In the genomic region with DNA sequence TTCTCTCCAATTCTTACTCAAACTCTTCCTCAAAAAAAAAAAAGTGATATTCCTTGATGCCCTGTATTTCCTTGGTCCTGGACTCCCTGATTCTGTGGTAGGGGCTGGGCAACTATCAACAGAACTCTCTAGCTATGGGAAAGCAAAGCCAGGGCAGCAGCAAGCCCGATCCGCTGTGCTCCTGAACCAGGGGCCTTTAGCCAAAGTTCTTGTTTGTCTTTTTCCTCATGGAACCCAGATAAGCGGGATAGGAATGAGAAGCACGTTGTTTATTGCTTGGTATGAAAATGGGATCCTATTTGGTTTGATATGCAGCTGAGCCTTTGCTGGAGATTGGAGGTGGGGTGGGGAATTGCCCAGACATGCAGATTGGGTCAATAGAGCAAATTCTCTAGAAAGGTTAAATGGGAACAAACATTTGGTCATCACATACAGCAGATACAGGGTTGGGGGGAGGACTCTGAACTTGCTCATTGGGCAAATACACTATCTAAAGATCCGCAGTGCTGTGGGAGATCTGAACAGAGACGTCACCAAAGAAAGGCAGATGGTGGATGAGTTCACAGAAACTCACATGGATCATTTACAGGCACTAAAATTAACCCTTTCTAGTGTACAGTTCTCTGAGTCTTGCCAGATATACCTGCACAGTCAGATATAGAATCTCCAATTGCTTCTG, we compare ENCODE assay signal across 31 mouse cellular contexts.
DNase-seq lines count a peak whose midpoint lies in the region; ATAC-seq and TF ChIP-seq lines count a peak whose summit lies in the region.
"Had no signal": no experiment of that assay in that cellular context is flagged by ENCODE, and none has a peak within 500 bp of the region (broad histone marks: within the 10 kb centered on the region; RNA-seq: fewer than 3 reads in every experiment).

No protein-coding gene starts in this region.

- no peak for TF ChIP-seq EP300 in CH12.LX (IDR thresholded peaks at IDR 0.05; ENCODE audit: low read length)

- H3K79me2 ChIP-seq in CH12.LX (replicated peaks; ENCODE audit: control insufficient read depth, extremely low read depth, insufficient read depth, poor library complexity, severe bottlenecking): no peaks in the 10 kb centered on the region

- TF ChIP-seq RAD21 in CH12.LX (IDR thresholded peaks at IDR 0.05; ENCODE audit: low read depth, low read length): no peak

- peak; percentile 9 for DNase-seq in kidney, adult 2 months
- DNase-seq in CH12.LX (ENCODE audit: extremely low read depth): no peak
- no peak for DNase-seq in Muller cell, postnatal 12 days (ENCODE audit: inconsistent ontology term)
- DNase-seq in spleen, adult 18-20 months: no peak
- no peak for DNase-seq in kidney, postnatal 10 days
- DNase-seq: adrenal gland, postnatal 25 days; cerebellum, adult 11-12 months; cerebellum, postnatal 10 days; gastrocnemius, postnatal 10 days; kidney, adult 18-20 months; layer of hippocampus, adult 9-11 months; lung, adult 2 months; lung, postnatal 14 days; right cerebral cortex, postnatal 4 days; thymus, adult 2 months; thymus, postnatal 36 days had no signal

- no peak overlapping the region for H3K9ac ChIP-seq in kidney, embryonic 14.5 days (ENCODE audit: low read depth, low read length)
- H3K9ac ChIP-seq in CH12.LX (ENCODE audit: insufficient read depth, low read depth): no peak overlapping the region
- no peak overlapping the region for H3K9ac ChIP-seq in intestine, postnatal 0 days (ENCODE audit: low read depth, low read length)
- H3K9ac ChIP-seq in liver, embryonic 15.5 days: no peak overlapping the region
- H3K9ac ChIP-seq: embryonic facial prominence, embryonic 15.5 days; forebrain, embryonic 13.5 days; heart, embryonic 15.5 days; limb, embryonic 12.5 days; midbrain, embryonic 12.5 days; neural tube, embryonic 12.5 days had no signal

- dilution Hi-C loops in CH12.LX (cut with MboI; ENCODE audit: extremely low pct_ligation_motif_present, extremely low pct_unique_long_range_greater_than_20kb, low sequenced_read_pairs): no loop called here

- ATAC-seq in kidney, embryonic 14.5 days (ENCODE audit: low FRiP score, low TSS enrichment): no peak
- ATAC-seq in intestine, postnatal 0 days: peak; percentile 63; the same call in 1 of the 2 replicates
- ATAC-seq in liver, embryonic 15.5 days (ENCODE audit: insufficient read depth): peak; percentile 68; the same call in 1 of the 2 replicates
- ATAC-seq: forebrain, embryonic 13.5 days; hindbrain, embryonic 16.5 days had no signal

- 77% methylated on average over 6 of the region's 6 CpGs for WGBS in kidney, adult 2 months
- 81% methylated on average over 6 of the region's 6 CpGs for WGBS in kidney, embryonic 14.5 days
- 40% methylated on average over 6 of the region's 6 CpGs for WGBS in intestine, postnatal 0 days
- 53% methylated on average over 6 of the region's 6 CpGs for WGBS in liver, embryonic 15.5 days (ENCODE audit: insufficient replicate concordance)

- no peaks in the 10 kb centered on the region for H3K36me3 ChIP-seq in kidney, adult 2 months (ENCODE audit: control insufficient read depth, insufficient read depth, low read length)
- H3K36me3 ChIP-seq in kidney, embryonic 14.5 days (ENCODE audit: control insufficient read depth, insufficient read depth, low read length): no peaks in the 10 kb centered on the region
- no peaks in the 10 kb centered on the region for H3K36me3 ChIP-seq in CH12.LX (replicated peaks in 1 of 2; ENCODE audit: control insufficient read depth in 1 of 2, insufficient read depth in 1 of 2, low read length in 1 of 2)
- H3K36me3 ChIP-seq in intestine, postnatal 0 days (ENCODE audit: control insufficient read depth, insufficient read depth): no peaks in the 10 kb centered on the region
- no peaks in the 10 kb centered on the region for H3K36me3 ChIP-seq in liver, embryonic 15.5 days (replicated peaks)
- H3K36me3 ChIP-seq: embryonic facial prominence, embryonic 10.5 days; embryonic facial prominence, embryonic 15.5 days; heart, embryonic 10.5 days; heart, embryonic 15.5 days; limb, embryonic 12.5 days; midbrain, embryonic 12.5 days; neural tube, embryonic 12.5 days had no signal

- in situ Hi-C loops in CH12.LX (cut with MboI; ENCODE audit: low pct_ligation_motif_present, low pct_unique_long_range_greater_than_20kb, low sequenced_read_pairs): no loop called here

- TF ChIP-seq CTCF in kidney, adult 2 months (conservative IDR thresholded peaks at IDR 0.05; ENCODE audit: insufficient read depth, insufficient read length, low read depth, low read length): no peak
- TF ChIP-seq CTCF in CH12.LX (conservative IDR thresholded peaks at IDR 0.05 in 1 of 2, IDR thresholded peaks at IDR 0.05 in 1 of 2; ENCODE audit: low read depth in 2 of 2, low read length in 2 of 2): no peak
- TF ChIP-seq CTCF in intestine, postnatal 0 days (IDR thresholded peaks at IDR 0.05; ENCODE audit: low read depth): no peak

- no peaks in the 10 kb centered on the region for H3K4me1 ChIP-seq in kidney, adult 2 months (ENCODE audit: control insufficient read depth, insufficient read depth, low read length)
- 0 out of 2 replicates have a peak, but pooled peaks cover 4% of the 10 kb centered on the region for H3K4me1 ChIP-seq in kidney, embryonic 14.5 days (ENCODE audit: control insufficient read depth, insufficient read depth, low read length)
- peaks cover 16 to 37% of the 10 kb centered on the region in 2 experiments for H3K4me1 ChIP-seq in CH12.LX (ENCODE audit: control insufficient read depth in 1 of 2, insufficient read depth in 2 of 2)
- H3K4me1 ChIP-seq in intestine, postnatal 0 days (replicated peaks; ENCODE audit: control insufficient read depth, insufficient read depth, low read length): no peaks in the 10 kb centered on the region
- H3K4me1 ChIP-seq in liver, embryonic 15.5 days (replicated peaks): no peaks in the 10 kb centered on the region; the same call in 1 of the 2 replicates
- H3K4me1 ChIP-seq: embryonic facial prominence, embryonic 15.5 days; megakaryocyte, embryonic 14.5 days; neural tube, embryonic 12.5 days had no signal

- H3K4me2 ChIP-seq in kidney, embryonic 14.5 days (replicated peaks; ENCODE audit: low read depth, low read length): no peak overlapping the region
- 0 out of 2 replicates have a peak overlapping the region, but pooled peaks have one; percentile 8 for H3K4me2 ChIP-seq in CH12.LX (ENCODE audit: insufficient read depth, low read depth, poor library complexity, severe bottlenecking)
- H3K4me2 ChIP-seq in intestine, postnatal 0 days (replicated peaks; ENCODE audit: low read depth): no peak overlapping the region
- H3K4me2 ChIP-seq in liver, embryonic 15.5 days: no peak overlapping the region
- H3K4me2 ChIP-seq: embryonic facial prominence, embryonic 15.5 days; forebrain, embryonic 13.5 days; heart, embryonic 15.5 days; limb, embryonic 12.5 days; midbrain, embryonic 12.5 days; neural tube, embryonic 12.5 days had no signal

- no peak overlapping the region for H3K27ac ChIP-seq in kidney, adult 2 months (ENCODE audit: insufficient read depth, low read depth, low read length)
- H3K27ac ChIP-seq in kidney, embryonic 14.5 days (ENCODE audit: low read depth, low read length): no peak overlapping the region
- H3K27ac ChIP-seq in CH12.LX (ENCODE audit: insufficient read depth, low read depth): no peak overlapping the region
- no peak overlapping the region for H3K27ac ChIP-seq in intestine, postnatal 0 days (ENCODE audit: low read depth, low read length)
- H3K27ac ChIP-seq in liver, embryonic 15.5 days (replicated peaks): no peak overlapping the region
- H3K27ac ChIP-seq: embryonic facial prominence, embryonic 10.5 days; embryonic facial prominence, embryonic 15.5 days; forebrain, embryonic 13.5 days; heart, embryonic 10.5 days; heart, embryonic 15.5 days; kidney, postnatal 0 days; limb, embryonic 12.5 days; midbrain, embryonic 12.5 days; neural tube, embryonic 12.5 days had no signal

- H3K27me3 ChIP-seq in kidney, adult 2 months (replicated peaks; ENCODE audit: control insufficient read depth, insufficient read depth, low read length): no peaks in the 10 kb centered on the region
- H3K27me3 ChIP-seq in kidney, embryonic 14.5 days (ENCODE audit: control insufficient read depth, insufficient read depth, low read length): no peaks in the 10 kb centered on the region
- H3K27me3 ChIP-seq in CH12.LX (replicated peaks): no peaks in the 10 kb centered on the region
- no peaks in the 10 kb centered on the region for H3K27me3 ChIP-seq in intestine, postnatal 0 days (replicated peaks; ENCODE audit: control insufficient read depth, insufficient read depth, low read length)
- H3K27me3 ChIP-seq in liver, embryonic 15.5 days: no peaks in the 10 kb centered on the region
- H3K27me3 ChIP-seq: embryonic facial prominence, embryonic 15.5 days; forebrain, embryonic 13.5 days; heart, embryonic 15.5 days; limb, embryonic 12.5 days; megakaryocyte, embryonic 14.5 days; midbrain, embryonic 12.5 days; neural tube, embryonic 12.5 days had no signal

- H3K9me3 ChIP-seq in kidney, embryonic 14.5 days (ENCODE audit: control insufficient read depth, low read length): no peaks in the 10 kb centered on the region
- H3K9me3 ChIP-seq in CH12.LX (replicated peaks; ENCODE audit: low read length): no peaks in the 10 kb centered on the region
- no peaks in the 10 kb centered on the region for H3K9me3 ChIP-seq in intestine, postnatal 0 days (ENCODE audit: control insufficient read depth)
- H3K9me3 ChIP-seq in liver, embryonic 15.5 days (replicated peaks): no peaks in the 10 kb centered on the region
- H3K9me3 ChIP-seq: embryonic facial prominence, embryonic 10.5 days; embryonic facial prominence, embryonic 15.5 days; forebrain, embryonic 13.5 days; heart, embryonic 10.5 days; heart, embryonic 15.5 days; limb, embryonic 12.5 days; megakaryocyte, embryonic 14.5 days; midbrain, embryonic 12.5 days; neural tube, embryonic 12.5 days had no signal

- no peak for TF ChIP-seq POLR2A in kidney, adult 2 months (IDR thresholded peaks at IDR 0.05; ENCODE audit: low read depth, low read length)
- TF ChIP-seq POLR2A in CH12.LX (IDR thresholded peaks at IDR 0.05; ENCODE audit: low read depth, low read length): no peak

- no peak overlapping the region for H3K4me3 ChIP-seq in kidney, adult 2 months (ENCODE audit: insufficient read depth, low read depth, low read length)
- no peak overlapping the region for H3K4me3 ChIP-seq in kidney, embryonic 14.5 days (ENCODE audit: low read length)
- no peak overlapping the region for H3K4me3 ChIP-seq in CH12.LX (replicated peaks in 1 of 3; ENCODE audit: low read depth in 2 of 3, low read length in 2 of 3, poor library complexity in 1 of 3)
- no peak overlapping the region for H3K4me3 ChIP-seq in intestine, postnatal 0 days (ENCODE audit: low read depth, low read length)
- H3K4me3 ChIP-seq in liver, embryonic 15.5 days (replicated peaks): no peak overlapping the region
- H3K4me3 ChIP-seq: embryonic facial prominence, embryonic 10.5 days; embryonic facial prominence, embryonic 15.5 days; forebrain, embryonic 13.5 days; heart, embryonic 10.5 days; heart, embryonic 15.5 days; limb, embryonic 12.5 days; megakaryocyte, embryonic 14.5 days; midbrain, embryonic 12.5 days; myocyte; neural tube, embryonic 12.5 days had no signal

TF ChIP-seq in CH12.LX, 34 proteins besides CTCF, POLR2A, EP300 and RAD21 (continues in another document):
- TF ChIP-seq ETS1 (conservative IDR thresholded peaks at IDR 0.05; ENCODE audit: low read depth, low read length) (0 out of 2 replicates have a peak, but pooled peaks have one; percentile 14), KAT2A (IDR thresholded peaks at IDR 0.05; ENCODE audit: insufficient replicate concordance, low read length) (no peak), UBTF (IDR thresholded peaks at IDR 0.05; ENCODE audit: low read depth, low read length) (no peak)
